ENCODE assay signal across 20 mouse cellular contexts in genomic region chr4:29655606-29656005, GRCm38 (mm10).
"Had no signal": no experiment of that assay in that cellular context is flagged by ENCODE, and none has a peak within 500 bp of the region (broad histone marks: within the 10 kb centered on the region; RNA-seq: fewer than 3 reads in every experiment).

No protein-coding gene starts in this region.

- H3K9ac ChIP-seq: limb, embryonic 13.5 days; liver, embryonic 12.5 days; liver, embryonic 15.5 days; midbrain, embryonic 12.5 days; midbrain, embryonic 15.5 days; neural tube, embryonic 12.5 days; neural tube, embryonic 15.5 days had no signal

- H3K36me3 ChIP-seq: limb, embryonic 10.5 days; limb, embryonic 13.5 days; liver, embryonic 12.5 days; liver, embryonic 15.5 days; midbrain, embryonic 12.5 days; midbrain, embryonic 15.5 days; neural tube, embryonic 12.5 days; neural tube, embryonic 15.5 days had no signal

- H3K9me3 ChIP-seq: limb, embryonic 10.5 days; limb, embryonic 13.5 days; liver, embryonic 12.5 days; liver, embryonic 15.5 days; midbrain, embryonic 12.5 days; midbrain, embryonic 15.5 days; neural tube, embryonic 12.5 days; neural tube, embryonic 15.5 days had no signal

- H3K4me2 ChIP-seq: limb, embryonic 13.5 days; liver, embryonic 12.5 days; liver, embryonic 15.5 days; midbrain, embryonic 12.5 days; midbrain, embryonic 15.5 days; neural tube, embryonic 12.5 days; neural tube, embryonic 15.5 days had no signal

- H3K4me1 ChIP-seq: limb, embryonic 10.5 days; limb, embryonic 13.5 days; liver, embryonic 12.5 days; liver, embryonic 15.5 days; midbrain, embryonic 12.5 days; midbrain, embryonic 15.5 days; neural tube, embryonic 12.5 days; neural tube, embryonic 15.5 days had no signal

- H3K27ac ChIP-seq: kidney, postnatal 0 days; layer of hippocampus, adult 2 months; limb, embryonic 10.5 days; limb, embryonic 13.5 days; liver, embryonic 12.5 days; liver, embryonic 15.5 days; macrophage; midbrain, embryonic 12.5 days; midbrain, embryonic 15.5 days; neural tube, embryonic 12.5 days; neural tube, embryonic 15.5 days had no signal

- ATAC-seq: intestine, postnatal 0 days; liver, embryonic 12.5 days; midbrain, embryonic 15.5 days had no signal

- DNase-seq: kidney, adult 2 months; kidney, postnatal 25 days; layer of hippocampus, adult 9-11 months; liver; lung, adult 18-20 months; thymus, adult 2 months; thymus, postnatal 14 days; thymus, postnatal 4 days had no signal

- H3K4me3 ChIP-seq: layer of hippocampus, adult 2 months; limb, embryonic 10.5 days; limb, embryonic 13.5 days; liver, embryonic 12.5 days; liver, embryonic 15.5 days; midbrain, embryonic 12.5 days; midbrain, embryonic 15.5 days; neural tube, embryonic 12.5 days; neural tube, embryonic 15.5 days had no signal

- H3K27me3 ChIP-seq: limb, embryonic 13.5 days; liver, embryonic 12.5 days; liver, embryonic 15.5 days; midbrain, embryonic 12.5 days; midbrain, embryonic 15.5 days; neural tube, embryonic 12.5 days; neural tube, embryonic 15.5 days had no signal
